Mouse (Mus musculus) adrenal gland, postnatal 10 days (tissue): Measurements from ENCODE around the gene Tcaim. TPM values are rescaled to one million over a fixed set of nuclear protein-coding genes. Genes with fewer than 3 reads are reported as not detected.
A peak's percentile ranks its signal among the peaks of the same experiment; 100 is the strongest.
"Not testable (repeated sequence)": the region's sequence is repeated elsewhere in the genome, so short reads cannot be mapped to it uniquely, and the experiment has no call there.

Experiments
- DNase-seq: peaks from one replicate; pipeline ENCODE4 v3.0.0; 2021; ENCODE audit warnings: mixed read lengths
- total RNA-seq, 2 experiments: library from RNA; stranded (reverse); gene quantifications; 2 replicates each; pipeline ENCODE4 v1.2.3; 2021

Tcaim gene
- total RNA-seq, 2 experiments from 2014 or later, result 14.2 to 19.0 TPM

GRCm38 (mm10) chr9:122854526-122854925 lies 49.2 kb downstream of the Tcaim start:
- no peak for DNase-seq

GRCm38 (mm10) chr9:122855141-122855540 lies 49.8 kb downstream of the Tcaim start:
- DNase-seq, result not testable (repeated sequence)

- DNase-seq, result no peak
Measured at GRCm38 (mm10) chr9:122855617-122856016, 50.3 kb downstream of the Tcaim start.

- DNase-seq, result no peak
Measured at GRCm38 (mm10) chr9:122856716-122857115, 51.4 kb downstream of the Tcaim start.

- DNase-seq, result no peak
Measured at GRCm38 (mm10) chr9:122860752-122861151, 55.4 kb downstream of the Tcaim start.

- no peak for DNase-seq
Measured at GRCm38 (mm10) chr9:122863731-122864130, 58.4 kb downstream of the Tcaim start.

- DNase-seq, result no peak
Measured at GRCm38 (mm10) chr9:122864848-122865247, 59.5 kb downstream of the Tcaim start.

GRCm38 (mm10) chr9:122865697-122866166 lies 60.4 kb downstream of the Tcaim start, which contains the start of gene Zfp445:
Gene Zfp445, minus strand, starts transcription at chr9:122866006.
- DNase-seq, result peak; percentile 87

- no peak for DNase-seq
Measured at GRCm38 (mm10) chr9:122866192-122866591, 60.9 kb downstream of the Tcaim start.

GRCm38 (mm10) chr9:122872595-122872994 lies 67.3 kb downstream of the Tcaim start:
- DNase-seq, result no peak

- no peak for DNase-seq
Measured at GRCm38 (mm10) chr9:122874653-122875052, 69.3 kb downstream of the Tcaim start.

- DNase-seq, result no peak
Measured at GRCm38 (mm10) chr9:122875145-122875544, 69.8 kb downstream of the Tcaim start.

- DNase-seq, result no peak
Measured at GRCm38 (mm10) chr9:122885385-122885784, 80.0 kb downstream of the Tcaim start, which contains the start of gene Zkscan7. Gene Zkscan7, plus strand, starts transcription at chr9:122885685.

Other genes starting within 250 kb of the Tcaim start
- gene Topaz1, start 58.2 kb upstream of the Tcaim start, total RNA-seq, result not detected
- not detected for gene Gm35549, start 38.5 kb downstream of the Tcaim start, total RNA-seq
- gene Zfp445, start 60.5 kb downstream of the Tcaim start, total RNA-seq, result 100 to 1,000 TPM in 1 of 2 experiments, 10 to 100 TPM in 1; 93.7 to 136 TPM
- gene Zkscan7, start 80.1 kb downstream of the Tcaim start, total RNA-seq, result 10 to 100 TPM in 1 of 2 experiments, 1 to 10 TPM in 1; 8.5 to 12.5 TPM
- gene Zfp105, start 117.5 kb downstream of the Tcaim start, total RNA-seq, result 1 to 10 TPM; 5.6 to 5.9 TPM
- 10 to 100 TPM; 28.0 to 28.3 TPM for gene 1110059G10Rik, start 145.5 kb downstream of the Tcaim start, total RNA-seq
- 10 to 100 TPM; 11.3 to 15.4 TPM for gene Kif15, start 145.5 kb downstream of the Tcaim start, total RNA-seq
- 10 to 100 TPM; 15.0 to 18.4 TPM for gene Tmem42, start 215.8 kb downstream of the Tcaim start, total RNA-seq
- gene Tgm4, start 229.2 kb downstream of the Tcaim start, total RNA-seq, result under 1 TPM; 0.21 to 0.82 TPM